Mouse (Mus musculus) MEL (cell line): ENCODE results near the gene Eif1b. TPM values are rescaled to one million over a fixed set of nuclear protein-coding genes. Genes with fewer than 3 reads are reported as not detected.

Source experiments
- DNase-seq: peaks from one replicate; pipeline ENCODE4 v3.0.0; 2011; ENCODE audit warnings: low read depth, low spot score
- H3K27ac ChIP-seq: 2 replicates; pipeline ENCODE4 v1.5.1; 2012; ENCODE audit warnings: low read depth, mild to moderate bottlenecking, control low read depth, low read length, moderate library complexity; ENCODE audit not compliant: control insufficient read depth
- H3K27me3 ChIP-seq, 2 experiments: fragments of 150-350 bp in 1 of 2; sonication (generic) in 1 of 2; 2 replicates each; pipeline ENCODE4 v1.6.1; 2012; ENCODE audit warnings: low read length in 2 of 2, mild to moderate bottlenecking in 2 of 2, improper control_type of control experiment in 1 of 2, moderate library complexity in 1 of 2; ENCODE audit not compliant: insufficient read depth in 2 of 2, control insufficient read depth in 1 of 2
- H3K36me3 ChIP-seq, 2 experiments: 2 replicates each; pipeline ENCODE4 v1.6.1; 2012 to 2014; ENCODE audit warnings: low read length in 2 of 2, improper control_type of control experiment in 1 of 2, inconsistent platforms in 1 of 2, mild to moderate bottlenecking in 1 of 2; ENCODE audit not compliant: insufficient read depth in 2 of 2, control insufficient read depth in 1 of 2
- H3K4me1 ChIP-seq, 2 experiments: fragments of 150-350 bp in 1 of 2; sonication (generic) in 1 of 2; 2 replicates each; pipeline ENCODE4 v1.6.1; 2012; ENCODE audit warnings: low read length in 2 of 2, improper control_type of control experiment in 1 of 2, mild to moderate bottlenecking in 1 of 2; ENCODE audit not compliant: insufficient read depth in 2 of 2, control insufficient read depth in 1 of 2
- H3K4me3 ChIP-seq, 2 experiments: fragments of 150-350 bp in 1 of 2; sonication (generic) in 1 of 2; 2 replicates each; pipeline ENCODE4 v1.5.1; 2012; ENCODE audit warnings: low read depth in 2 of 2, low read length in 2 of 2, mild to moderate bottlenecking in 2 of 2, moderate library complexity in 2 of 2, control low read depth in 1 of 2, improper control_type of control experiment in 1 of 2; ENCODE audit not compliant: control insufficient read depth in 1 of 2, insufficient read depth in 1 of 2
- H3K79me2 ChIP-seq: 2 replicates; pipeline ENCODE4 v1.6.1; 2012; ENCODE audit warnings: mild to moderate bottlenecking, low read length, moderate library complexity; ENCODE audit not compliant: control insufficient read depth, poor library complexity, insufficient read depth
- H3K9ac ChIP-seq: 2 replicates; pipeline ENCODE4 v1.6.1; 2012; ENCODE audit warnings: low read depth, mild to moderate bottlenecking, control low read depth, low read length, moderate library complexity; ENCODE audit not compliant: control insufficient read depth, poor library complexity, severe bottlenecking
- H3K9me3 ChIP-seq: fragments of 150-350 bp; sonication (generic); replicated peaks from 2 replicates; pipeline ENCODE4 v1.6.1; 2012; ENCODE audit warnings: mild to moderate bottlenecking, low read length, improper control_type of control experiment, moderate library complexity; ENCODE audit not compliant: insufficient read depth
- BHLHE40 ChIP-seq: IDR thresholded peaks from 2 replicates; pipeline ENCODE4 v1.6.1; 2012; ENCODE audit warnings: low read depth, mild to moderate bottlenecking, inconsistent platforms, low read length, improper control_type of control experiment, borderline replicate concordance
- CHD2 ChIP-seq: IDR thresholded peaks from 2 replicates; pipeline ENCODE4 v1.6.1; 2011; ENCODE audit warnings: low read length, improper control_type of control experiment
- ELF1 ChIP-seq: IDR thresholded peaks from 2 replicates; pipeline ENCODE4 v1.6.1; 2014; ENCODE audit warnings: low read depth, mild to moderate bottlenecking, inconsistent platforms, low read length, improper control_type of control experiment, moderate library complexity
- EP300 ChIP-seq, 2 experiments: IDR thresholded peaks; 2 replicates each; pipeline ENCODE4 v1.6.1; 2011; ENCODE audit warnings: improper control_type of control experiment in 2 of 2, low read length in 2 of 2, low read depth in 1 of 2, mild to moderate bottlenecking in 1 of 2
- ETS1 ChIP-seq: IDR thresholded peaks from 2 replicates; pipeline ENCODE4 v1.6.1; 2012; ENCODE audit warnings: low read depth, mild to moderate bottlenecking, inconsistent platforms, low read length, improper control_type of control experiment, moderate library complexity
- GABPA ChIP-seq: IDR thresholded peaks from 2 replicates; pipeline ENCODE4 v1.6.1; 2012; ENCODE audit warnings: low read depth, mild to moderate bottlenecking, inconsistent platforms, low read length, improper control_type of control experiment, moderate library complexity
- HCFC1 ChIP-seq: IDR thresholded peaks from 2 replicates; pipeline ENCODE4 v1.6.1; 2012; ENCODE audit warnings: low read depth, mild to moderate bottlenecking, inconsistent platforms, low read length, improper control_type of control experiment, moderate library complexity
- JUND ChIP-seq: IDR thresholded peaks from 2 replicates; pipeline ENCODE4 v1.6.1; 2011; ENCODE audit warnings: low read depth, mild to moderate bottlenecking, improper control_type of control experiment, low read length
- KAT2A ChIP-seq: conservative IDR thresholded peaks from 2 replicates; pipeline ENCODE4 v1.6.1; 2012; ENCODE audit warnings: low read depth, low read length, improper control_type of control experiment, inconsistent platforms
- MAFK ChIP-seq: IDR thresholded peaks from 2 replicates; pipeline ENCODE4 v1.6.1; 2011; ENCODE audit warnings: low read depth, mild to moderate bottlenecking, low read length, improper control_type of control experiment, borderline replicate concordance
- MAX ChIP-seq: IDR thresholded peaks from 2 replicates; pipeline ENCODE4 v1.6.1; 2011; ENCODE audit warnings: low read length, improper control_type of control experiment
- MAZ ChIP-seq: IDR thresholded peaks from 2 replicates; pipeline ENCODE4 v1.6.1; 2012; ENCODE audit warnings: low read depth, mild to moderate bottlenecking, inconsistent platforms, low read length, improper control_type of control experiment
- MXI1 ChIP-seq: IDR thresholded peaks from 2 replicates; pipeline ENCODE4 v1.6.1; 2011; ENCODE audit warnings: mild to moderate bottlenecking, low read depth, low read length, improper control_type of control experiment
- MYB ChIP-seq: IDR thresholded peaks from 2 replicates; pipeline ENCODE4 v1.6.1; 2011; ENCODE audit warnings: mild to moderate bottlenecking, low read depth, low read length, improper control_type of control experiment
- NRF1 ChIP-seq: IDR thresholded peaks from 2 replicates; pipeline ENCODE4 v1.6.1; 2014; ENCODE audit warnings: low read depth, mild to moderate bottlenecking, inconsistent platforms, low read length, improper control_type of control experiment, moderate library complexity; ENCODE audit not compliant: poor library complexity, insufficient read depth, severe bottlenecking
- POLR2A ChIP-seq, 2 experiments: IDR thresholded peaks; 2 replicates each; pipeline ENCODE4 v1.6.1; 2011 to 2012; ENCODE audit warnings: low read length in 2 of 2, mild to moderate bottlenecking in 2 of 2, control low read depth in 1 of 2, improper control_type of control experiment in 1 of 2, low read depth in 1 of 2, moderate library complexity in 1 of 2; ENCODE audit not compliant: control insufficient read depth in 1 of 2, insufficient read depth in 1 of 2, poor library complexity in 1 of 2
- RAD21 ChIP-seq: IDR thresholded peaks from 2 replicates; pipeline ENCODE4 v1.6.1; 2011; ENCODE audit warnings: mild to moderate bottlenecking, low read depth, low read length, improper control_type of control experiment
- RCOR1 ChIP-seq: IDR thresholded peaks from 2 replicates; pipeline ENCODE4 v1.6.1; 2012; ENCODE audit warnings: low read depth, mild to moderate bottlenecking, inconsistent platforms, low read length, improper control_type of control experiment
- UBTF ChIP-seq: IDR thresholded peaks from 2 replicates; pipeline ENCODE4 v1.6.1; 2012; ENCODE audit warnings: low read depth, mild to moderate bottlenecking, inconsistent platforms, low read length, improper control_type of control experiment, moderate library complexity, borderline replicate concordance; ENCODE audit not compliant: insufficient read depth
- USF2 ChIP-seq, 2 experiments: IDR thresholded peaks; 2 replicates each; pipeline ENCODE4 v1.6.1; 2011 to 2012; ENCODE audit warnings: improper control_type of control experiment in 2 of 2, low read length in 2 of 2, borderline replicate concordance in 1 of 2, inconsistent platforms in 1 of 2, low read depth in 1 of 2, mild to moderate bottlenecking in 1 of 2; ENCODE audit not compliant: insufficient read depth in 1 of 2
- ZC3H11A ChIP-seq: IDR thresholded peaks from 2 replicates; pipeline ENCODE4 v1.6.1; 2012; ENCODE audit warnings: low read depth, mild to moderate bottlenecking, inconsistent platforms, low read length, improper control_type of control experiment
- ZKSCAN1 ChIP-seq: IDR thresholded peaks from 2 replicates; pipeline ENCODE4 v1.6.1; 2012; ENCODE audit warnings: low read depth, mild to moderate bottlenecking, inconsistent platforms, low read length, improper control_type of control experiment, moderate library complexity
- ZMIZ1 ChIP-seq: IDR thresholded peaks from 2 replicates; pipeline ENCODE4 v1.6.1; 2012; ENCODE audit warnings: low read depth, mild to moderate bottlenecking, inconsistent platforms, low read length, improper control_type of control experiment, moderate library complexity
- ZNF384 ChIP-seq: IDR thresholded peaks from 2 replicates; pipeline ENCODE4 v1.6.1; 2012; ENCODE audit warnings: low read depth, mild to moderate bottlenecking, inconsistent platforms, low read length, improper control_type of control experiment
- polyA plus RNA-seq, 2 experiments: library from polyadenylated mRNA; stranded (reverse) in 1 of 2; unstranded in 1 of 2; fragments of >175 nt in 1 of 2; fragments of >200 nt in 1 of 2; gene quantifications; 2 replicates each; pipeline versions ENCODE4 v1.2.1 to v1.2.4; 2012; ENCODE audit warnings: low replicate concordance in 2 of 2, low read depth in 1 of 2; ENCODE audit not compliant: insufficient read length in 2 of 2, insufficient read depth in 1 of 2, missing spikeins in 1 of 2
- total RNA-seq: library from RNA; depleted of rRNA; stranded (reverse); fragments of 300-350 nt; gene quantifications from 2 replicates; pipeline ENCODE4 v1.2.3, GENCODE M21; 2012

Eif1b gene
- total and polyA plus RNA-seq, 3 experiments: 54.3 to 110 TPM; not detected in 1

- H3K9me3 ChIP-seq: no peaks in the 10 kb centered on the region
- H3K9ac ChIP-seq: no peak overlapping the region
- no peaks in the 10 kb centered on the region for H3K79me2 ChIP-seq
- H3K27ac ChIP-seq: no peak overlapping the region
- H3K4me1 ChIP-seq: no peaks in the 10 kb centered on the region
- TF ChIP-seq MYB (no peak), ELF1 (no peak), POLR2A (IDR thresholded peaks at IDR 0.05; ENCODE audit: control insufficient read depth in 1 of 2, insufficient read depth in 1 of 2, low read depth in 1 of 2, low read length in 2 of 2, poor library complexity in 1 of 2) (no peak), RCOR1 (no peak), NRF1 (no peak), ETS1 (no peak), MAX (no peak), MAZ (no peak), HCFC1 (no peak), USF2 (IDR thresholded peaks at IDR 0.05; ENCODE audit: borderline replicate concordance in 1 of 2, insufficient read depth in 1 of 2, low read depth in 1 of 2, low read length in 2 of 2) (no peak), GABPA (no peak), ZMIZ1 (no peak), CHD2 (no peak), ZKSCAN1 (no peak), MAFK (no peak), JUND (no peak)
- no peak overlapping the region for H3K4me3 ChIP-seq
- no peaks in the 10 kb centered on the region for H3K36me3 ChIP-seq
- no peak for DNase-seq
- H3K27me3 ChIP-seq: peaks cover 0 to 1% of the 10 kb centered on the region in 2 experiments; a peak in 1 of 4 replicates
Measured at GRCm38 (mm10) chr9:120470431-120470830, 21.6 kb upstream of the Eif1b start.

- no peaks in the 10 kb centered on the region for H3K79me2 ChIP-seq
- H3K27ac ChIP-seq: peak overlapping the region; percentile 39; the same call in 1 of the 2 replicates
- peaks cover 0 to 9% of the 10 kb centered on the region in 2 experiments; a peak in 2 of 4 replicates for H3K36me3 ChIP-seq
- peaks cover 0 to 13% of the 10 kb centered on the region in 2 experiments; a peak in 3 of 4 replicates for H3K4me1 ChIP-seq
- H3K9ac ChIP-seq: peak overlapping the region; percentile 23; the same call in 1 of the 2 replicates
- H3K27me3 ChIP-seq: no peaks in the 10 kb centered on the region
- peak overlapping the region in 1 of 2 experiments; percentile 21; a peak in 1 of 4 replicates for H3K4me3 ChIP-seq
- TF ChIP-seq ZNF384 (no peak), ZKSCAN1 (no peak), USF2 (IDR thresholded peaks at IDR 0.05; ENCODE audit: borderline replicate concordance in 1 of 2, insufficient read depth in 1 of 2, low read depth in 1 of 2, low read length in 2 of 2) (no peak), ETS1 (no peak), ZC3H11A (no peak), UBTF (no peak), NRF1 (no peak), MXI1 (no peak), ZMIZ1 (0 out of 2 replicates have a peak, but pooled peaks have one; percentile 33), MAFK (no peak), BHLHE40 (no peak), KAT2A (no peak), EP300 (IDR thresholded peaks at IDR 0.05; ENCODE audit: low read depth in 1 of 2, low read length in 2 of 2) (peak in 1 of 2 experiments; percentile 41; a peak in 2 of 4 replicates), MAX (no peak), RAD21 (no peak)
- DNase-seq: peak; percentile 16
- H3K9me3 ChIP-seq: no peaks in the 10 kb centered on the region
Measured at GRCm38 (mm10) chr9:120481644-120482043, 10.4 kb upstream of the Eif1b start.
